Mouse (Mus musculus) myocyte (in vitro differentiated cells): ENCODE measurements around the gene Dpy19l3. TPM values are rescaled to one million over a fixed set of nuclear protein-coding genes. Genes with fewer than 3 reads are reported as not detected.
A peak's percentile ranks its signal among the peaks of the same experiment; 100 is the strongest.

Source experiments
- H3K27me3 ChIP-seq: one replicate; pipeline ENCODE4 v1.6.1; 2011; ENCODE audit not compliant: control insufficient read depth, insufficient read depth, insufficient read length
- H3K36me3 ChIP-seq: one replicate; pipeline ENCODE4 v1.6.1; 2011; ENCODE audit not compliant: control insufficient read depth, insufficient read depth
- H3K4me2 ChIP-seq: one replicate; pipeline ENCODE4 v1.6.1; 2011; ENCODE audit warnings: low read depth, control low read depth
- H3K4me3 ChIP-seq: one replicate; pipeline ENCODE4 v1.5.1; 2011; ENCODE audit warnings: mild to moderate bottlenecking, control low read depth, moderate library complexity
- H3K79me2 ChIP-seq: one replicate; pipeline ENCODE4 v1.6.1; 2011; ENCODE audit not compliant: control insufficient read depth, insufficient read depth
- H3ac ChIP-seq: one replicate; pipeline ENCODE4 v1.6.1; 2011; ENCODE audit not compliant: control insufficient read depth, insufficient read length
- CEBPB ChIP-seq: IDR thresholded peaks from 2 replicates; pipeline ENCODE4 v1.6.1; 2011; ENCODE audit warnings: mild to moderate bottlenecking, moderate library complexity; ENCODE audit not compliant: poor library complexity, insufficient read depth, severe bottlenecking
- E2F4 ChIP-seq: IDR thresholded peaks from one replicate; pipeline ENCODE4 v1.6.1; 2011; ENCODE audit warnings: mild to moderate bottlenecking, control low read depth, moderate library complexity; ENCODE audit not compliant: insufficient read depth
- MAX ChIP-seq: IDR thresholded peaks from one replicate; pipeline ENCODE4 v1.6.1; 2011; ENCODE audit warnings: low read depth, mild to moderate bottlenecking, control low read depth
- MYOD1 ChIP-seq, 3 experiments: IDR thresholded peaks; one replicate each; pipeline ENCODE4 v1.6.1; 2011; ENCODE audit warnings: control low read depth in 2 of 3, low read depth in 2 of 3, mild to moderate bottlenecking in 2 of 3, moderate library complexity in 1 of 3; ENCODE audit not compliant: insufficient read length in 2 of 3, control insufficient read depth in 1 of 3
- MYOG ChIP-seq, 3 experiments: IDR thresholded peaks; one replicate each; pipeline ENCODE4 v1.6.1; 2011; ENCODE audit warnings: control low read depth in 2 of 3, low read depth in 2 of 3, mild to moderate bottlenecking in 2 of 3; ENCODE audit not compliant: insufficient read length in 2 of 3, control insufficient read depth in 1 of 3, insufficient read depth in 1 of 3
- POLR2A ChIP-seq: IDR thresholded peaks from one replicate; pipeline ENCODE4 v1.6.1; 2011; ENCODE audit warnings: low read depth, mild to moderate bottlenecking, control low read depth, moderate library complexity; ENCODE audit not compliant: insufficient read length
- POLR2AphosphoS2 ChIP-seq: IDR thresholded peaks from one replicate; pipeline ENCODE4 v1.6.1; 2011; ENCODE audit warnings: low read depth, control low read depth; ENCODE audit not compliant: insufficient read length
- REST ChIP-seq: IDR thresholded peaks from one replicate; pipeline ENCODE4 v1.6.1; 2011; ENCODE audit warnings: mild to moderate bottlenecking, control low read depth, moderate library complexity; ENCODE audit not compliant: insufficient read depth, insufficient read length
- SRF ChIP-seq: IDR thresholded peaks from one replicate; pipeline ENCODE4 v1.6.1; 2011; ENCODE audit warnings: low read depth; ENCODE audit not compliant: control insufficient read depth, insufficient read length
- TCF12 ChIP-seq: IDR thresholded peaks from one replicate; pipeline ENCODE4 v1.6.1; 2011; ENCODE audit warnings: mild to moderate bottlenecking, control low read depth; ENCODE audit not compliant: poor library complexity, insufficient read depth, severe bottlenecking
- TCF3 ChIP-seq: IDR thresholded peaks from one replicate; pipeline ENCODE4 v1.6.1; 2011; ENCODE audit warnings: low read depth, control low read depth; ENCODE audit not compliant: insufficient read length
- USF1 ChIP-seq: IDR thresholded peaks from one replicate; pipeline ENCODE4 v1.6.1; 2011; ENCODE audit warnings: low read depth, mild to moderate bottlenecking, control low read depth, moderate library complexity
- polyA plus RNA-seq: library from polyadenylated mRNA; unstranded; fragments of >200 nt; fragmentation: generic; extraction: Trizol; gene quantifications from one replicate; pipeline ENCODE4 v1.2.1, GENCODE M21; 2012; ENCODE audit warnings: missing spikeins

Gene Dpy19l3
- polyA plus RNA-seq, 1 experiment = 7.8 TPM

DNA sequence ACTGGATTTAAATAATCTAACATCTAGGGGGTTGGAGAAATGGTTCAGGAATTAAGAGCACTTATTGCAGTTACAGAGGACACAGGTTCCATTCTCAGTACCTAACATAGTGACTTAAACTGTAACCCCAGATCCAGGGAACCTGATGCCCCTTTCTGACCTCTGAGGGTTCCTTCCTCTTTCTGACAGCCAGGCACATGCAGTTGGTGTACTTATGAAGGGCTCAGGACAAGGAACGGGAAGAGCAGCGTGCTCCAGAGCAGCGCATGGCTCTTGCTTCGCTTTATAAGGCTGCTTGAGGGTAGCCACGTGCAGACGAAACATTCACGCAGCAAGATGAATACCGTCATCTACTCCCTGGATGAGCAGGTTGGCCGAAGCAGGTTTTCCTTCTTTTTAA lies 3.4 kb downstream of the Dpy19l3 start:
- no peaks in the 10 kb centered on the region for H3K36me3 ChIP-seq
- no peak overlapping the region for H3ac ChIP-seq
- TF ChIP-seq SRF (no peak), E2F4 (no peak), MAX (no peak), USF1 (no peak), REST (no peak), MYOG (IDR thresholded peaks at IDR 0.05; ENCODE audit: control insufficient read depth in 1 of 3, insufficient read depth in 1 of 3, insufficient read length in 2 of 3, low read depth in 2 of 3) (no peak), POLR2A (no peak), TCF12 (no peak)
- H3K4me3 ChIP-seq = no peak overlapping the region
- H3K27me3 ChIP-seq = no peaks in the 10 kb centered on the region
- H3K4me2 ChIP-seq = no peak overlapping the region
- H3K79me2 ChIP-seq = no peaks in the 10 kb centered on the region

DNA sequence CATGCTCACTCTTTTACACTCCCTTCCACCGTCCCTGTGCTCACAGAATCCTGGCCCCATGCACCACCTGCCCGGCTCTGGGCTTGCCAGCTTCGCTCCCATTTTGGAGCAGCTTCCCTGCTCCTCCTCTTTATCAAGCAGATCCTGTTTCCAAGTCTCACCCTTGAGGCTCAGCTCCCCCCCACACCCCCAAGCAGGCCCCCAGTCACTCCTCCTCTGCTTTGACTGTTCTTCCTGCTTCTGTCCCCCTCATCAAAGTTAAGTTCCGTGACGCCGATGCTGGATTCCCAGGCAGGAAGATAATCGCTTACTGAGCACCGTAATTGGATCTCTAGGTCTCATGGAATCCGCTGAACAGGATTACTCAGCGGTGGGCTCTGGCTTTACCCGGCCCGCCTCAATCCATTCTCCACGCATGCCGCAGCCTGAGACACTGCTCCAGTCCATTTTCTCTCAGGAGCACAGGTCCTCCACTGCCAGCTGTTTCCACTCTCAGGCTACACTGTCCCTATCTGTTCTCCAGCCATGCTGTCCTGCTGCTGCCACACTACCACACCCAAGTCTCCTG lies 6.8 kb downstream of the Dpy19l3 start:
- Histone ChIP-seq H3K4me3 (no peak overlapping the region), H3K27me3 (no peaks in the 10 kb centered on the region), H3K79me2 (no peaks in the 10 kb centered on the region), H3K36me3 (no peaks in the 10 kb centered on the region), H3K4me2 (peak overlapping the region; percentile 52), H3ac (no peak overlapping the region)
- TF ChIP-seq MYOG (IDR thresholded peaks at IDR 0.05; ENCODE audit: control insufficient read depth in 1 of 3, insufficient read depth in 1 of 3, insufficient read length in 2 of 3, low read depth in 2 of 3) (peak in 1 of 3 experiments; percentile 24), TCF3 (no peak), MYOD1 (IDR thresholded peaks at IDR 0.05; ENCODE audit: control insufficient read depth in 1 of 3, insufficient read length in 2 of 3, low read depth in 2 of 3) (peak in 1 of 3 experiments; percentile 4)

DNA sequence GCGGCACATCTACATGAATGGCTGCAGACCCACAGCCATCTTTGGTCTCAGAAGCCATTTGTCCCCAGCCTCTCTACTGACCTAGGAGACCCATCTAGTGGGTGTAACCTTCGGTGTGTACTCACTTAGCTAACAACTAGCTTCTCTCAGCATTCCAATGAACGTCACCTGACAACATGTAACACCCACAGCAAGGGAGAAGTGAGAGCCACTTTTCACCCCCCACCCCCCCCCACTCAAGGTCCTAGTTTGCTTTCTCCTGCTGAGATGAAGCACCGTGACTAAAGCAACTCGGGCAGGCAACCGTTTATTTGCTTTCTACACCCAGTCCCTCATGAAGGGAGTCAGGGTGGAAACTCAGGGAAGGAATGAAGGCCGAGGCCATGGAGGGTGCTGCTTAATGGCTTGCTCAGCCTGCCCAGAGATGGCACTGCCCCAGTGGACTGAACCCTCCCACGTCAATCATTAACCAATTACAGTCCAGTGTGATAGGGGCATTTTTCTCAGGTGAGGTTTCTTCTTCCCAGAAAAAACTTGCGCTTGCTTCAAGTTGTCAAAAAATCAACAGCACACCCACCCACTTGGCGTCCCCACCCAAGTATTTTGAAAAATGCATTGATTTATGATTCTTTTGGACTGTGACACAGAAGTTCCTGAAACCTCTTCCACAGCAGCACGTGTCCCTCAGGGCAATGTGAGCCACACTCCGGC lies 7.4 kb downstream of the Dpy19l3 start:
- Histone ChIP-seq H3K4me2 (no peak overlapping the region), H3K36me3 (no peaks in the 10 kb centered on the region), H3K79me2 (no peaks in the 10 kb centered on the region), H3ac (no peak overlapping the region), H3K27me3 (no peaks in the 10 kb centered on the region), H3K4me3 (no peak overlapping the region)
- TF ChIP-seq E2F4 (no peak), POLR2A (no peak), POLR2AphosphoS2 (no peak), MYOG (IDR thresholded peaks at IDR 0.05; ENCODE audit: control insufficient read depth in 1 of 3, insufficient read depth in 1 of 3, insufficient read length in 2 of 3, low read depth in 2 of 3) (no peak), USF1 (no peak), MAX (no peak), MYOD1 (IDR thresholded peaks at IDR 0.05; ENCODE audit: control insufficient read depth in 1 of 3, insufficient read length in 2 of 3, low read depth in 2 of 3) (no peak), REST (no peak), SRF (no peak)

DNA sequence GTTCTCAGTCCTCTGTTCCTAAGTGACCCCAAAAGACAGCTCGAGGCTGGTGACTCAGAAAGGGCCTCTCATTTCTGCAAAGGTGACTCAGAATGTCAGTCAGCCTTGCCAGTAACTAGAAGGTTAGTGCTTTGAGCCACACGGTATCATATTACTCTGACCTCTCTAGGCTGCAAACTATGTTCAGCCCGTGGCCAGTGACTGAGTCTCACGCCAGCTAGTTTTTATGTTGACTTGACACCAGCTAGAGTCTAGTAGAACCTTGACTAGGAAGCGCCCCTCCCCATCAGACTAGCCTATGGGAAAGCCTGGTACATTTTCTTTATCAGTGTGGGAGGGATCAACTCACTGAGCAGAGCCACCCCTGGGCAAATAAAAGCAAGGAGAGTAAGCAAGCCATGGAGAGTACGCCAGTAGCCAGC lies 9.0 kb downstream of the Dpy19l3 start:
- H3K4me3 ChIP-seq = no peak overlapping the region
- no peaks in the 10 kb centered on the region for H3K79me2 ChIP-seq
- H3K27me3 ChIP-seq = no peaks in the 10 kb centered on the region
- TF ChIP-seq REST (no peak), MYOG (IDR thresholded peaks at IDR 0.05; ENCODE audit: control insufficient read depth in 1 of 3, insufficient read depth in 1 of 3, insufficient read length in 2 of 3, low read depth in 2 of 3) (no peak), MAX (no peak), TCF12 (no peak), SRF (no peak), MYOD1 (IDR thresholded peaks at IDR 0.05; ENCODE audit: control insufficient read depth in 1 of 3, insufficient read length in 2 of 3, low read depth in 2 of 3) (no peak), CEBPB (no peak), POLR2AphosphoS2 (no peak), TCF3 (no peak), USF1 (no peak), POLR2A (no peak), E2F4 (no peak)
- H3ac ChIP-seq = no peak overlapping the region
- H3K4me2 ChIP-seq = peak overlapping the region; percentile 60
- H3K36me3 ChIP-seq = no peaks in the 10 kb centered on the region

DNA sequence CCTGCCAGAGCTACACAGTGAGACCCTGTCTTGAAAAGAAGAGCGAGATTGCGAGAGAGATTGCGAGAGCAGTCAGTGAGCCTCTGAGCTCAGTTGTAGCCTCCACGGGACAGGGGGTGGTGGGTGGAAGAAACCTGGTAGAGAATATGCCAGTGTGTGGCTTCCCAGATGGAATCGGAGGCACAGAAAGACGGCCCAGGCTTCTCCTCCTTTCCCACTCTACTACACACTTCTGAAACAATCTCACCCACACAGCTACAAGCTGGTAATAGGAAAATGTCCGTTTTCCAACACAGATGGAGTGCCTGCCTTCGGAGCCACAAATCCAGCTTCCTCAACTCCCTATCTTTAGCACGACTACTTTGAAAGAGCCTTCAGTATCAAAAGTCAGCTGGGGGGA lies 9.5 kb downstream of the Dpy19l3 start:
- Histone ChIP-seq H3K4me2 (peak overlapping the region; percentile 60), H3K36me3 (no peaks in the 10 kb centered on the region), H3K79me2 (no peaks in the 10 kb centered on the region), H3ac (no peak overlapping the region), H3K27me3 (no peaks in the 10 kb centered on the region), H3K4me3 (no peak overlapping the region)
- no peak for TF ChIP-seq CEBPB
- TF ChIP-seq TCF3 = no peak
